Mouse (Mus musculus): Measurements from ENCODE around the gene Ncoa3. TPM values are rescaled to one million over a fixed set of nuclear protein-coding genes. Genes with fewer than 3 reads are reported as not detected.

Ncoa3 gene
- polyA plus RNA-seq, 2 experiments = 3.3 to 4.4 TPM

GRCm38 (mm10) chr2:166027834-166028233, 35.4 kb downstream of the Ncoa3 start:
- peaks cover 5 to 8% of the 10 kb centered on the region in 2 experiments; a peak in 3 of 4 replicates for H3K4me1 ChIP-seq (replicated peaks; ENCODE audit: control insufficient read depth in 2 of 2, insufficient read depth in 2 of 2, low read length in 1 of 2)
- no peak overlapping the region for H3K4me3 ChIP-seq (ENCODE audit: insufficient read depth in 1 of 2, low read depth in 2 of 2, low read length in 2 of 2)
- no peak overlapping the region for H3K27ac ChIP-seq
- no peak for TF ChIP-seq EP300 (IDR thresholded peaks at IDR 0.05; ENCODE audit: low read depth)
- TF ChIP-seq CTCF (IDR thresholded peaks at IDR 0.05; ENCODE audit: low read depth) = no peak
- 66% methylated on average over 3 of the region's 3 CpGs for WGBS (ENCODE audit: insufficient replicate concordance)
- H3K27me3 ChIP-seq (ENCODE audit: control insufficient read depth, insufficient read depth, low read length) = no peaks in the 10 kb centered on the region
- DNase-seq (ENCODE audit: low read depth in 3 of 3, low spot score in 3 of 3) (no peak), ATAC-seq (ENCODE audit: insufficient read depth) (no peak)
- no peak overlapping the region for H3K4me2 ChIP-seq (ENCODE audit: low read depth)
- H3K9ac ChIP-seq (replicated peaks) = no peak overlapping the region
- no peaks in the 10 kb centered on the region for H3K9me3 ChIP-seq (ENCODE audit: control insufficient read depth, low read length)
- no peaks in the 10 kb centered on the region for H3K36me3 ChIP-seq (replicated peaks; ENCODE audit: control insufficient read depth, insufficient read depth, low read depth)

- no peak overlapping the region for H3K27ac ChIP-seq
- TF ChIP-seq EP300 (IDR thresholded peaks at IDR 0.05; ENCODE audit: low read depth) (no peak), CTCF (IDR thresholded peaks at IDR 0.05; ENCODE audit: low read depth) (no peak)
These were observed 36.8 kb downstream of the Ncoa3 start for GRCm38 (mm10) chr2:166029232-166029631.

GRCm38 (mm10) chr2:166030256-166030995, 38.0 kb downstream of the Ncoa3 start:
- no peak for DNase-seq (ENCODE audit: low read depth in 3 of 3, low spot score in 3 of 3)
- peak overlapping the region; percentile 59 for H3K4me2 ChIP-seq (ENCODE audit: low read depth)
- no peaks in the 10 kb centered on the region for H3K9me3 ChIP-seq (ENCODE audit: control insufficient read depth, low read length)
- no peak overlapping the region for H3K9ac ChIP-seq (replicated peaks)
- ATAC-seq (ENCODE audit: insufficient read depth) = no peak
- no peaks in the 10 kb centered on the region for H3K36me3 ChIP-seq (replicated peaks; ENCODE audit: control insufficient read depth, insufficient read depth, low read depth)
- no peaks in the 10 kb centered on the region for H3K27me3 ChIP-seq (ENCODE audit: control insufficient read depth, insufficient read depth, low read length)
- WGBS (ENCODE audit: insufficient replicate concordance) = 7% methylated on average over 13 of the region's 13 CpGs
- TF ChIP-seq CTCF (IDR thresholded peaks at IDR 0.05; ENCODE audit: low read depth) (no peak), EP300 (IDR thresholded peaks at IDR 0.05; ENCODE audit: low read depth) (no peak)
- peaks cover 5 to 9% of the 10 kb centered on the region in 2 experiments; a peak in 3 of 4 replicates for H3K4me1 ChIP-seq (replicated peaks; ENCODE audit: control insufficient read depth in 2 of 2, insufficient read depth in 2 of 2, low read length in 1 of 2)
- H3K27ac ChIP-seq = no peak overlapping the region
- H3K4me3 ChIP-seq (ENCODE audit: insufficient read depth in 1 of 2, low read depth in 2 of 2, low read length in 2 of 2) = peak overlapping the region in 1 of 2 experiments; percentile 9; a peak in 3 of 4 replicates

More at GRCm38 (mm10) chr2:166029232-166029631, 36.8 kb downstream of the Ncoa3 start:
- ATAC-seq (ENCODE audit: insufficient read depth) = no peak
- Histone ChIP-seq H3K4me1 (replicated peaks; ENCODE audit: control insufficient read depth in 2 of 2, insufficient read depth in 2 of 2, low read length in 1 of 2) (peaks cover 5 to 8% of the 10 kb centered on the region in 2 experiments; a peak in 3 of 4 replicates), H3K9me3 (ENCODE audit: control insufficient read depth, low read length) (no peaks in the 10 kb centered on the region), H3K36me3 (replicated peaks; ENCODE audit: control insufficient read depth, insufficient read depth, low read depth) (no peaks in the 10 kb centered on the region), H3K9ac (replicated peaks) (no peak overlapping the region), H3K4me2 (ENCODE audit: low read depth) (no peak overlapping the region), H3K27me3 (ENCODE audit: control insufficient read depth, insufficient read depth, low read length) (no peaks in the 10 kb centered on the region), H3K4me3 (ENCODE audit: insufficient read depth in 1 of 2, low read depth in 2 of 2, low read length in 2 of 2) (no peak overlapping the region)
- DNase-seq (ENCODE audit: low read depth in 3 of 3, low spot score in 3 of 3) = no peak
- 41% methylated on average over 4 of the region's 4 CpGs for WGBS (ENCODE audit: insufficient replicate concordance)

- Histone ChIP-seq H3K27ac (no peak overlapping the region), H3K4me3 (ENCODE audit: insufficient read depth in 1 of 2, low read depth in 2 of 2, low read length in 2 of 2) (peak overlapping the region in 1 of 2 experiments; percentile 15; a peak in 3 of 4 replicates), H3K4me2 (ENCODE audit: low read depth) (peak overlapping the region; percentile 59), H3K4me1 (replicated peaks; ENCODE audit: control insufficient read depth in 2 of 2, insufficient read depth in 2 of 2, low read length in 1 of 2) (peaks cover 5 to 9% of the 10 kb centered on the region in 2 experiments; a peak in 3 of 4 replicates), H3K27me3 (ENCODE audit: control insufficient read depth, insufficient read depth, low read length) (no peaks in the 10 kb centered on the region), H3K9me3 (ENCODE audit: control insufficient read depth, low read length) (no peaks in the 10 kb centered on the region), H3K36me3 (replicated peaks; ENCODE audit: control insufficient read depth, insufficient read depth, low read depth) (no peaks in the 10 kb centered on the region), H3K9ac (replicated peaks) (no peak overlapping the region)
- DNase-seq (ENCODE audit: low read depth in 3 of 3, low spot score in 3 of 3) = peak in 2 of 3 experiments; percentile 33 to 34
- TF ChIP-seq CTCF (IDR thresholded peaks at IDR 0.05; ENCODE audit: low read depth) (no peak), EP300 (IDR thresholded peaks at IDR 0.05; ENCODE audit: low read depth) (no peak)
- WGBS (ENCODE audit: insufficient replicate concordance) = 31% methylated on average over 7 of the region's 7 CpGs
- ATAC-seq (ENCODE audit: insufficient read depth) = peak; percentile 78
These were observed 38.9 kb downstream of the Ncoa3 start for GRCm38 (mm10) chr2:166031120-166031929.

GRCm38 (mm10) chr2:166032628-166033027, 40.2 kb downstream of the Ncoa3 start:
- no peak overlapping the region for H3K4me3 ChIP-seq (ENCODE audit: insufficient read depth in 1 of 2, low read depth in 2 of 2, low read length in 2 of 2)
- peaks cover 5 to 8% of the 10 kb centered on the region in 2 experiments; a peak in 3 of 4 replicates for H3K4me1 ChIP-seq (replicated peaks; ENCODE audit: control insufficient read depth in 2 of 2, insufficient read depth in 2 of 2, low read length in 1 of 2)
- ATAC-seq (ENCODE audit: insufficient read depth) = no peak
- no peaks in the 10 kb centered on the region for H3K27me3 ChIP-seq (ENCODE audit: control insufficient read depth, insufficient read depth, low read length)
- H3K27ac ChIP-seq = no peak overlapping the region
- 76% methylated on average over 5 of the region's 5 CpGs for WGBS (ENCODE audit: insufficient replicate concordance)
- no peak for DNase-seq (ENCODE audit: low read depth in 3 of 3, low spot score in 3 of 3)
- no peaks in the 10 kb centered on the region for H3K36me3 ChIP-seq (replicated peaks; ENCODE audit: control insufficient read depth, insufficient read depth, low read depth)
- no peak overlapping the region for H3K9ac ChIP-seq (replicated peaks)
- H3K4me2 ChIP-seq (ENCODE audit: low read depth) = no peak overlapping the region
- TF ChIP-seq CTCF (IDR thresholded peaks at IDR 0.05; ENCODE audit: low read depth) (no peak), EP300 (IDR thresholded peaks at IDR 0.05; ENCODE audit: low read depth) (no peak)
- H3K9me3 ChIP-seq (ENCODE audit: control insufficient read depth, low read length) = no peaks in the 10 kb centered on the region

Measured in liver, embryonic 14.5 days (tissue).